Comparison of ENCODE assay signal across 26 mouse cellular contexts in genomic region chr11:33810105-33810504, GRCm38 (mm10).
DNase-seq lines count a peak whose midpoint lies in the region; ATAC-seq and TF ChIP-seq lines count a peak whose summit lies in the region.
"Had no signal": no experiment of that assay in that cellular context is flagged by ENCODE, and none has a peak within 500 bp of the region (broad histone marks: within the 10 kb centered on the region; RNA-seq: fewer than 3 reads in every experiment).

No protein-coding gene starts in this region.

- H3K27ac ChIP-seq in lung, embryonic 14.5 days (ENCODE audit: low read depth): no peak overlapping the region
- no peak overlapping the region for H3K27ac ChIP-seq in neural tube, embryonic 11.5 days (ENCODE audit: low read depth, low read length)
- no peak overlapping the region for H3K27ac ChIP-seq in neural tube, embryonic 15.5 days (replicated peaks)
- H3K27ac ChIP-seq: embryonic facial prominence, embryonic 12.5 days; embryonic facial prominence, embryonic 15.5 days; heart, embryonic 13.5 days; hindbrain, embryonic 13.5 days; hindbrain, postnatal 0 days had no signal

- H3K27me3 ChIP-seq in lung, embryonic 14.5 days (ENCODE audit: insufficient read depth, low read length): no peaks in the 10 kb centered on the region
- no peaks in the 10 kb centered on the region for H3K27me3 ChIP-seq in neural tube, embryonic 11.5 days (ENCODE audit: control insufficient read depth, insufficient read depth, low read length)
- no peaks in the 10 kb centered on the region for H3K27me3 ChIP-seq in neural tube, embryonic 15.5 days (replicated peaks)
- H3K27me3 ChIP-seq: embryonic facial prominence, embryonic 12.5 days; embryonic facial prominence, embryonic 15.5 days; heart, embryonic 13.5 days; hindbrain, embryonic 13.5 days had no signal

- DNase-seq in embryo, embryonic 11 days: peak; percentile 34
- DNase-seq in embryo, embryonic 9.5 days (ENCODE audit: extremely low spot score): no peak
- peak; percentile 14 for DNase-seq in lung, embryonic 14.5 days
- no peak for DNase-seq in lung, postnatal 14 days
- peak; percentile 38 for DNase-seq in neural tube, embryonic 11.5 days (ENCODE audit: low spot score)
- peak; percentile 55 for DNase-seq in mesoderm, embryonic 11.5 days (ENCODE audit: low read depth, low spot score)
- DNase-seq in gastrocnemius, adult 18-20 months (ENCODE audit: low spot score): no peak
- DNase-seq: adrenal gland, postnatal 10 days; adrenal gland, postnatal 36 days; B cell, adult 2 months; cerebellum, adult 18-20 months; cerebellum, adult 9-10 months; cerebellum, postnatal 14 days; forebrain, postnatal 0 days; gastrocnemius, postnatal 25 days; heart, adult 18-20 months had no signal

- WGBS in lung, embryonic 14.5 days: 42% methylated on average over 7 of the region's 7 CpGs
- 53% methylated on average over 7 of the region's 7 CpGs for WGBS in neural tube, embryonic 11.5 days
- WGBS in neural tube, embryonic 15.5 days: 54% methylated on average over 7 of the region's 7 CpGs

- ATAC-seq in lung, embryonic 14.5 days (ENCODE audit: insufficient read depth): no peak; the same call in 1 of the 2 replicates
- no peak for ATAC-seq in neural tube, embryonic 11.5 days (ENCODE audit: insufficient read depth, low FRiP score, low TSS enrichment)
- ATAC-seq in neural tube, embryonic 15.5 days (ENCODE audit: low FRiP score): no peak
- ATAC-seq: forebrain, embryonic 14.5 days; forebrain, postnatal 0 days; hindbrain, postnatal 0 days; inflammation-experienced regulatory T-cells, adult 6 months; Patski had no signal

- TF ChIP-seq CTCF in lung, embryonic 14.5 days (IDR thresholded peaks at IDR 0.05; ENCODE audit: low read depth): no peak

- H3K36me3 ChIP-seq in lung, embryonic 14.5 days (ENCODE audit: insufficient read depth): no peaks in the 10 kb centered on the region
- H3K36me3 ChIP-seq in neural tube, embryonic 11.5 days (ENCODE audit: control insufficient read depth, insufficient read depth, low read length): no peaks in the 10 kb centered on the region
- H3K36me3 ChIP-seq in neural tube, embryonic 15.5 days: no peaks in the 10 kb centered on the region
- H3K36me3 ChIP-seq: embryonic facial prominence, embryonic 12.5 days; embryonic facial prominence, embryonic 15.5 days; G1E; heart, embryonic 13.5 days; hindbrain, embryonic 13.5 days had no signal

- H3K4me2 ChIP-seq in lung, embryonic 14.5 days: no peak overlapping the region
- no peak overlapping the region for H3K4me2 ChIP-seq in neural tube, embryonic 11.5 days (ENCODE audit: low read depth)
- no peak overlapping the region for H3K4me2 ChIP-seq in neural tube, embryonic 15.5 days
- H3K4me2 ChIP-seq: embryonic facial prominence, embryonic 12.5 days; embryonic facial prominence, embryonic 15.5 days; heart, embryonic 13.5 days; hindbrain, embryonic 13.5 days had no signal

- H3K4me1 ChIP-seq in lung, embryonic 14.5 days (ENCODE audit: insufficient read depth): no peaks in the 10 kb centered on the region
- H3K4me1 ChIP-seq in neural tube, embryonic 11.5 days (ENCODE audit: control insufficient read depth, insufficient read depth, low read length): no peaks in the 10 kb centered on the region
- no peaks in the 10 kb centered on the region for H3K4me1 ChIP-seq in neural tube, embryonic 15.5 days
- H3K4me1 ChIP-seq: embryonic facial prominence, embryonic 12.5 days; embryonic facial prominence, embryonic 15.5 days; heart, embryonic 13.5 days had no signal

- H3K9me3 ChIP-seq in lung, embryonic 14.5 days (ENCODE audit: low read depth, low read length): no peaks in the 10 kb centered on the region
- H3K9me3 ChIP-seq in neural tube, embryonic 11.5 days (ENCODE audit: control insufficient read depth, low read length): no peaks in the 10 kb centered on the region
- H3K9me3 ChIP-seq in neural tube, embryonic 15.5 days (replicated peaks): no peaks in the 10 kb centered on the region
- H3K9me3 ChIP-seq: embryonic facial prominence, embryonic 12.5 days; embryonic facial prominence, embryonic 15.5 days; heart, embryonic 13.5 days; hindbrain, embryonic 13.5 days had no signal

- no peak overlapping the region for H3K4me3 ChIP-seq in lung, embryonic 14.5 days (ENCODE audit: low read depth, low read length)
- no peak overlapping the region for H3K4me3 ChIP-seq in neural tube, embryonic 11.5 days (ENCODE audit: low read depth, low read length)
- H3K4me3 ChIP-seq in neural tube, embryonic 15.5 days (replicated peaks): no peak overlapping the region
- H3K4me3 ChIP-seq: embryonic facial prominence, embryonic 12.5 days; embryonic facial prominence, embryonic 15.5 days; heart, embryonic 13.5 days; hindbrain, embryonic 13.5 days had no signal

- H3K9ac ChIP-seq in lung, embryonic 14.5 days: no peak overlapping the region
- no peak overlapping the region for H3K9ac ChIP-seq in neural tube, embryonic 11.5 days (ENCODE audit: low read length)
- no peak overlapping the region for H3K9ac ChIP-seq in neural tube, embryonic 15.5 days (replicated peaks)
- H3K9ac ChIP-seq: embryonic facial prominence, embryonic 12.5 days; embryonic facial prominence, embryonic 15.5 days; forebrain, postnatal 0 days; heart, embryonic 13.5 days; hindbrain, embryonic 13.5 days had no signal

Comparison
In these comparisons a context has a peak if more than half of its experiments do, and no peak if none do; other contexts are left out.
1. DNase-seq: peak in embryo, embryonic 11 days (single experiment), lung, embryonic 14.5 days (single experiment), neural tube, embryonic 11.5 days (single experiment) and mesoderm, embryonic 11.5 days (single experiment); none in embryo, embryonic 9.5 days (single experiment), lung, postnatal 14 days (single experiment) and gastrocnemius, adult 18-20 months (single experiment).